Mouse (Mus musculus) gastrocnemius, adult 18-20 months (tissue): ENCODE results near the gene Triobp. TPM values are rescaled to one million over a fixed set of nuclear protein-coding genes. Genes with fewer than 3 reads are reported as not detected.
A peak's percentile ranks its signal among the peaks of the same experiment; 100 is the strongest.

Experiments
- DNase-seq: peaks from one replicate; pipeline ENCODE4 v3.0.0; 2021; ENCODE audit warnings: low spot score
- long read RNA-seq, 2 experiments: library from polyadenylated mRNA; stranded (forward); transcript quantifications; one replicate each; pipeline ENCODE4 v2.0.0; 2021
- total RNA-seq, 2 experiments: library from RNA; stranded (reverse); gene quantifications; 2 replicates each; pipeline ENCODE4 v1.2.3; 2021

Gene Triobp
- 10 to 100 TPM; 38.8 to 40.7 TPM for total RNA-seq
- long read RNA-seq, experiment 1, transcript Triobp-201 (14 exons, 2,570 nt), result major isoform, 73 of 131 reads
- long read RNA-seq, experiment 1, partial matches to known transcripts, result 4 of 131 reads
- long read RNA-seq, experiment 1, other reads (novel, unspliced or antisense), result 50 of 131 reads
- long read RNA-seq, experiment 2, transcript Triobp-201 (14 exons, 2,570 nt), result major isoform, 67 of 100 reads
- long read RNA-seq, experiment 2, partial matches to known transcripts, result 3 of 100 reads
- long read RNA-seq, experiment 2, other reads (novel, unspliced or antisense), result 26 of 100 reads

DNA sequence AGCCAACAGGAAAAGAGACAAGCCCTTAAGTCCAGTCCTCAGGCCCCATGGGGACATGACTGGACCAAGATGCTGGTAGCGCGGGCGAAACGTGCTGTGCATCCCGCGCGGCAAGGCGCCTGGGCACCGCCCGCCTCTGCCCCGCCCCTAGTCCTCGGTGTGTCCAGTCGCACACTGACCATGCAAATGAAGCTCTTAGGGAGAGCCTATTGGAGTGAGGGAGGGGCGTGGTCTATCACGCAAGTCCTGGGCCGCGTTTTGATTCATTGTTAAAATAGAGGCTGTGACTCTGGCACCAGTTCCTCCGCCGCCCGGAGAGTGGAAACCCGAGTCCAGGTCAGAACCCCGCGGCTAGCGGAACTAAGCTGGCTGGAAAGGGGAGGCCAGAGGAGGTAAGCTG is at the start of gene Triobp:
TSS of gene Triobp (plus strand) at position 68 of the 400 bp plus-strand sequence.
- DNase-seq, result peak; percentile 88

DNA sequence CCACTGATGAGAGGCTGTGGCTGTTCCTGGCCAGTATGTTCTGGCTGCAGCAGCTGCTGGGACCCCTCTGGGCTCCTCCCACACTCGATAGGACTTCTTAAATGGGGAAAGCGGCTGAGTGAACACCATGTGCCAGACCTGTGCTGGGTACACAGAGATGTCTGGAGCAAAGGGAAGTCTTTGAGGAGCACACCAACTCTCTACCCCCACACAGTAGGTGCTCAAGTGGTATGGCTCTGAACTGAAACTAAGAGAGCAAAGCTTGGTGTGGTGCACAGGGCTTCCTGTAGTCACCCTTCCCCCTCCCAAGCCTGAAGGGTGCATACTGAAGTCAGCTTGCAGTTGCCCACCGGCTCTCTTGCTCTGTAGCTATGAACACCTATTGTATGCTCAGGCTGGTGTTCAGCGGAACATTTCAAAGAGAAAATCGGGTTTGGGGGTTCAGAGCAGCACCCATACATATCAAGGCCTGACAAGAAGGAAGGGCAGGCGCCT is 49.0 kb upstream of the Triobp start:
- no peak for DNase-seq

DNA sequence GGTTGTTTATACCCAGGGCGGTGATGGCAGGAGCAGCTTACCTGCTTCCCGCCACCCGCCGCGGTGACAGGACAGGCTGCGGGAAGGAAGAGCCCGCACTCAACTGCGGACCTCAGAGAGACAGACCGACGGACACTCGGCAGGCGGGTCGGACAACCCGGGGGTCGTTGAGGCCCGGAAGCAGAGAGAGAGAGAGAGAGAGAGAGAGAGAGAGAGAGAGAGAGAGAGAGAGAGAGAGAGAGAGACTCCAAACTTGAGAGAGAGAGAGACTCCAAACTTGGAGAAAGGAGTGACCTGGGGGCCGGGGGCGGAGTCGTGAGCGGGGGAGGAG is 48.1 kb upstream of the Triobp start, which contains the start of gene Gm49510:
TSS of gene Gm49510 (plus strand) at position 259 of the 331 bp plus-strand sequence.
- DNase-seq, result no peak

DNA sequence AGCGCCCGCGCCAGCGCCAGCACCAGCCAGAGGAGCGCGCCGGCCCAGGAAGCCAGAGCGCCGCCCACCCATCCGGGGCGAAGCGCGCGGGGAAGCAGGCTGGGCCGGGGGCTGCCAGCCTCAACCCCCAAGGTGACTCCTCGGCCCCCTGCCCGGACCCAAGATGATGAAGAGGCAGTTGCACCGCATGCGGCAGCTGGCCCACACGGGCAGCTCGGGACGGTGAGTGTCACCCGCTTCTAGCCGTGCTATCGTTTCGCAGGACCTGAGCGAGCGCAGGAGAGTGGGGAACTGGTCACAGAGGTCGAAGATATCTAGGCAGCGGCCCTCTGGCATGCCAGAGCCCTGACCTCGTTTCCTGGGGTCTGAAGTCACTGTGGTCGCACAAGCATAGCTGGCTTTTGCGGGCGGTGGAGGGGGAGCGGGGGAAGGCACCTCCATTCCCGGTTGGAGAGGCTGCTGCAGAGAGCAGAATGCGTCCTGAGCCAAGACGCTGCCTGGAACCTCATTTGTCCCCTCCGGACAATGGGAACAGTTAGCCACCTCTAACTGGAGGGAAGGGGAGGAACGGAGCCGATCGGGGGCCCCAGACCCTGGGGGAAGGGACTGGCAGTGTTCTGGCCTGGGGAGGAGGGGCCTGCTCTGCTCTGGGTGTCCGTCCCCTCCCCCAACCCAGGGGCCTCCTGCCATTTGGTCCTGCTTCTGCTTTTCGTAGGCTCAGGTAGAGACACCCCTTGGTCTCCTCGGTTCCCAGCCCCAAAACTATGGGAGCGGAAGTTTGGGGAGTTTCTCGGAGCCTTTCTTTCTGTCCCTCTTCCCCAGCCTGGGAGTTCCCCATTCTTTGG is 47.6 kb upstream of the Triobp start, which contains the start of gene Sh3bp1:
TSS of gene Sh3bp1 (plus strand) at position 29 of the 845 bp plus-strand sequence.
- peak; percentile 51 for DNase-seq

DNA sequence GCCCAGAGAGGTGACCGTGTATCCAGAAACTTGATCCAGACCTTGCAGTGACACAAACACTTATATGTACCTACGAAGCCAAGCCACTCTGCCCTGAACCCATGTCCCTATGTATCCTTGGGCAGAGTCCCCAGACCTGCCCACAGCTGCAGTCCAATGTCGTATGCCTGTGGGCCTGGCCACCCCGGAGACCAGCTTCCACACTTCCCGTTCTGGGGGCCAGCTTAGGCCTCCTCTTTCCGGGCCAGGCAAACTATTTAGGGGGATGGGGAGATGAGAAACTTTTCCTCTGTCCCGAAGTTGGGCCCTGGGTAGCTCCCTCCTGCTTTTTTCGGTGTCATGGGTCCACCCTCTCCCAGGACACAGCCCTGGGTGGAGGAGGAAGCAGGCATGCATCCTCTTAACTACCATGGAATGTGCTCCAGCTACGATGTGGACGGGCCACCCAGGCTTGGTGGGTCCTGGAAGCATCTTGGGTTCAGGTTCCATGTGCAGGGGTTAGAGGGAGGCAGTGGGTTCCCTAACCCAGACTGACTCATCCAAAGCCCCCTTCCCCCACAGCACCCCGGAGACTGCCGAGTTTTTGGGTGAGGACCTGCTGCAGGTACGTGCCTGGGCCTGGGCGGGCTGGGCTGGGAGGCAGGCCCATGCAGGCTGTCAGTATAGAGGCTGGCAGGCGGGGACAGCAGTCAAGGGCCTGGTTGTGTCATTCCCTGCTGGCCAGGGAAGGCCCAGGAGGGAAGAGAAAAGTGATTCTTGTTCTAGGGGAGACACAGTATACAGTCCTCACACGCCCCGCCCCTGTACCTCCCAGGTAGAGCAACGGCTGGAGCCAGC is 46.7 kb upstream of the Triobp start:
- DNase-seq, result no peak

DNA sequence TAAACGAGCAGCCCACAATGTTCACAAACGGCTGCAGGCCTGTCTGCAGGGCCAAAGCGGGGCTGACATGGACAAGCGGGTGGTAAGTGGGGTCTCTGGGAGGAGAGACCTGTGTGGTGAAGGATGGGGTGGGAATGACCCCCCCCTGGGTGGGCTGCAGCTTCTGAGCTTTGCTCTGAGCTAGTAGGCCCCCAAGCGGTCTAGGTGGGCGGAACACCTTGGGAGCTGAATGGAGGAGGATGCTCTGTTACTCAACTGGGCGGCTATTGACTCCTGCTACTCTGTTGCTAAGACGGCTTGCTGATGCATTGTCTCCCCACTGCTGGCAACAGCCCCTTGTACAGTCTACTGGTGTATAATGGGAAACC is 46.1 kb upstream of the Triobp start:
- no peak for DNase-seq

DNA sequence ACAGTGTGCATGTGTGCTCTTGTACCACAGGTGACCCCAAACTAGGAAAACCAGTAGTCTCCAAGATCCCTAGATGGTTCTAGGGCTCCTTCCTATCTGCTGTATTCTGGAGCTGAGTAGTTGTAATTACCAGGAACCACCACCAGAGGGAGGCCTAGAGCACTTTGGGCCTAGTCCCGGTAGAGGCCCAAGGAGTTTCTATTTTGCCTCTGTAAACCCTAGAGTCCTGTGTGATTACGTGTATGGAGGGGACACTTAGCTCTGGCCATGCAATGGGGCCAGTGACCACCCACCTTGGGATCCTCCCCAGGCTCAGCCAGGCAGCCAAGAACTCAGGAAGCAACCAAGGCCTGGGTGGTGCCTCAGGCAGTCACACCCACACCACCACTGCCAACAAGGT is 44.3 kb upstream of the Triobp start:
- peak; percentile 84 for DNase-seq

DNA sequence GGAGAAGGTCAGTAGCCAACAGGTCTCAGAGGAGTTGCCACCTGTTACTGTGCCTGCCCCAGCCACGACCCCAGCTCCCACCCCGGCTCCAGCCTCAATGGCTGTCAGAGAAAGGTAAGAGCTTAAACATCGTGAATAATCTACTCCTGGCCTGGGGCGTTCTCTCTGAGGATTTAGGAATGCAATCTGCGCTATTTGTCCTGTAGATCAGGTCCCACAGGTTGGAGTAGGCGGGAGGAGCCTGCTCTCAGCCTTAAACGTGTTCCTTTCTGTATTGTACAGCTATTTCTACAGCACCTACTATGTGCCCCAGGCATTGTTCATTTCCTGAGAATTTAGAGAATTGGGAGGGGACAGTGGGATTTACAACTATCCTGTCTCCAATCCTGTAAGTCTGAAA is 39.1 kb upstream of the Triobp start:
- DNase-seq, result no peak

DNA sequence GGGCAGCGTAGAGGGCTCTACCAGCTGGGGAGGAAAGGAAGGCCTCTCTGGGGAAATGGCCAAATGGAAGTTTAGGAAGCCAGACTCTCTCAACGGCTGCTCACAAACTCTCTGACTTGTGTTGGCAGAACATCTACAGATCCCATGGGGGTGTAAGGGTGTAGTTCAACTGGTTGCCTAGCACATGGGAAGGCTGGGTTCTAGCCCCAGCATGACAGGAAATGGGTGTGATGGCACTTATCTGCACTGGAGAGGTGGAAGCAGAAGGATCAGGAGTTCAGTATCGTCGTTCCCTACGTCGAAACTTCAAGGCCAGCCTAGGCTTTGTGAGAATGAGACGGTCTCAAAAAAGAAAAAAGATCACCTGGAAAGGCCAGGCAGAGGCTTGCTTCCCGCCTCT is 38.5 kb upstream of the Triobp start:
- no peak for DNase-seq

DNA sequence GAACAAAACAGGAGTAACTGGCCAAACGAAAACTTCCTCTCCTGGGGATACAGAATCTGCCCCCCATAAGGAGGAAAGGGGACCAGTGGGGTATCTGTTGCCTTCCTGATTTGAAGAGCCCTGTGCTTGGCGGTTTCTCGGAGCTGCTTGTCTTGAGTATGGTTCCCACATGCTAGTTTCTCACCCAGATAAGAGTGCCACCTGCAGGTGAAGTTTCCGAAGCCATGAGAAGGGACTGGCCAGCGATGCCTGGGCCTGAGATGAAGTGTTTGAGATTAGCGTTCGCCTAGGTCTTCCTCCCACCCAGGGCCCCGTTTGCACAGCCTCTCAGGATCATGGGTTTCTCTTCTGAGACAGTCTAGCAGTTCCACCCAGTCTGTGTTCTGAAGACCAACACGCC is 35.5 kb upstream of the Triobp start:
- no peak for DNase-seq

DNA sequence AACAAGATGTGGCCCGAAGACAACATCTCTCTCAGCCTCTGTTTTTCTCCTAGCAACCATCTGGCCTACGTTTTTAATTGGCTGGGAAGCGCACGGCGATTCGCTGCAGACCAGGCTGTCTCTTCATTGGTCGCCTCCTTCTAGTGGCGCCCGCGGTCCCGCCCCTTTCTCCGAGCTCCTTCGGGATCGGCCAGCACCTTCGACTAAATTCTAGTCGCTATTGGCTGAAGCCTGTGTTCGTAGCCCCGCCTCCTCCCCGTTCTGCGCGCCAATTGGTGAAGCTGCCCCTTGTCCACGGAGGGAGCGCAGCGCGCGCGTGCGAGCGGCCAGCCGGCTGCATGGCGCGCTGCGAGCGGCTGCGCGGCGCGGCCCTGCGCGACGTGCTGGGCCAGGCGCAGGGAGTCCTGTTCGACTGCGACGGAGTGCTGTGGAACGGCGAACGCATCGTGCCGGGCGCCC is 33.9 kb upstream of the Triobp start, which contains the start of gene Pdxp:
TSS of gene Pdxp (plus strand) at position 288 of the 459 bp plus-strand sequence.
- DNase-seq, result peak; percentile 93

DNA sequence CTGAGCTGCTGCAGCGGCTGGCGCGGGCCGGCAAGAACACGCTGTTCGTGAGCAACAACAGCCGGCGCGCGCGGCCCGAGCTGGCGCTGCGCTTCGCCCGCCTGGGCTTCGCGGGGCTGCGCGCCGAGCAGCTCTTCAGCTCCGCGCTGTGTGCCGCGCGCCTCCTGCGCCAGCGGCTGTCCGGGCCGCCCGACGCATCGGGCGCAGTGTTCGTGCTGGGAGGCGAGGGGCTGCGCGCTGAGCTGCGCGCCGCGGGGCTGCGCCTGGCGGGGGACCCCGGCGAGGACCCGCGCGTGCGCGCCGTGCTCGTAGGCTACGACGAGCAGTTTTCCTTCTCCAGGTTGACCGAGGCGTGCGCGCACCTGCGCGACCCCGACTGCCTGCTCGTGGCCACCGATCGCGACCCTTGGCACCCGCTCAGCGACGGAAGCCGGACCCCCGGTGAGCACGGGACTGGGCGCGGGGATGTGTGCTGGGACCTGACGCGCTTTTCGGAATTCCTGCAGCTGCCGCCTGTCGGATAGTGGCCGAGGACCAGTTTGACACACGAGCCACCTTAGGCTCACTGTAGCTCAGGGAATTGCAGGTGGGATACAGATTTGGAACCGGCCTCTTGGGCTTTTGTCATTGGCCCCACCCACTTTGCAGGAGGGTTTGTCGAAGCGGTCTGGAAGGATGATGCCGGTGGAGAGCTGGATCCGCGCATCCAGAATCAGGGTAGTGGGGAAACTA is 33.3 kb upstream of the Triobp start:
- DNase-seq, result no peak

DNA sequence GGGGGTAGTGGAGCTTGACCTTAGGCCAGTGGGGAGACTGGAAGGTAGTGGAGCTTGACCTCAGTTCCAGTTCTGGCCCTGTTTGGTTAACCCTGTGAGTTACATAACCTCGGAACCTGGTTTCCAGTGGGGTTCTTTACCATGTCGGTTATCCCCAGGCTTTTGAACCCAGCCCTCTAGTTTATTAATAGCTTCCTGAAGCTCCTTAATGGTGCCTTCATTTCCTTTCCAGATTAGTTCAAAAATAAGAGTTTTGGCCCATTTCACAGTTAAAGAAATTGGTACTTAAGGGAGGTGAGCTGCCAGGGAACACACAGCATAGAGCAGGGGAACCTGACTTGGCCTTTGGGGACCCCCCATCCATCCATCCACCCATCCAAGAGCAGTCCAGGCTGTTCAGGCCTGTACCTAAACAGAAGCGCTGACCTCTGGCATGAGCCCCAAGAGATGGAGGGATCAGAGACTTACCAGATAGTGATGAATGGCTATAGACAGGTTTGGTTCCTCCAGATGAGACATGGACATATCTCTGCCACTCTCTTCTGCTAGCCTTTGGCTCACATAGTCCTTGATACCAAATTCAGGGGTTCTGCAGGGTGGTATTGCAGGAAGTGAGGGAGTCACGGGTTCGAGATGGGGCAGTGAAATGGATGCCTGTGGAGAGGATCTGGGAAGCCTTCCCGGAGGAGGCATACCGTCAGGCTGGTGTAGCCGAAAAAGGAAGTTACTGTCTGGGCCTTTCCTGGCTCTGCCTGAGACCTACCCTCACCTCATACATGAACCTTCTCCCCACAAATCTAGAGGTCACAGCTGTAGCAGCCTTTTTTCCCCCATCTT is 32.5 kb upstream of the Triobp start:
- DNase-seq, result no peak

DNA sequence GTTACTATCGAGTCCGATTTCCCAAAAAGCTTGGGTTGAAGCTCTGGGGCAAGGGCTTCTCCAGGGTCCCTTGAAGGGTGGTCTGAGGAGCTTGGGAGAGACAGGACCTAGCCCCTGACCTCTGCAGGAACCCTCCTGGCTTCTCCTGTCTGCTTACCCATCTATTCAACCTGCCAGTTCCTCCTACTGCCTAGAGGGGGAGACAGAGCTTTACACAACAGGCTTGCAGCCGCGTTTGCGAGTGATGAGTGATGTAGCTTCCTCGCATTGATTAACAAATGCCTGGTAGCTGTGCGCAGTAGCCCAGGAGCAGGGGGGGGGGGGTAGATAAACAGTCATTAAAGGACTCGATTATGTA is 31.9 kb upstream of the Triobp start:
- peak; percentile 76 for DNase-seq

DNA sequence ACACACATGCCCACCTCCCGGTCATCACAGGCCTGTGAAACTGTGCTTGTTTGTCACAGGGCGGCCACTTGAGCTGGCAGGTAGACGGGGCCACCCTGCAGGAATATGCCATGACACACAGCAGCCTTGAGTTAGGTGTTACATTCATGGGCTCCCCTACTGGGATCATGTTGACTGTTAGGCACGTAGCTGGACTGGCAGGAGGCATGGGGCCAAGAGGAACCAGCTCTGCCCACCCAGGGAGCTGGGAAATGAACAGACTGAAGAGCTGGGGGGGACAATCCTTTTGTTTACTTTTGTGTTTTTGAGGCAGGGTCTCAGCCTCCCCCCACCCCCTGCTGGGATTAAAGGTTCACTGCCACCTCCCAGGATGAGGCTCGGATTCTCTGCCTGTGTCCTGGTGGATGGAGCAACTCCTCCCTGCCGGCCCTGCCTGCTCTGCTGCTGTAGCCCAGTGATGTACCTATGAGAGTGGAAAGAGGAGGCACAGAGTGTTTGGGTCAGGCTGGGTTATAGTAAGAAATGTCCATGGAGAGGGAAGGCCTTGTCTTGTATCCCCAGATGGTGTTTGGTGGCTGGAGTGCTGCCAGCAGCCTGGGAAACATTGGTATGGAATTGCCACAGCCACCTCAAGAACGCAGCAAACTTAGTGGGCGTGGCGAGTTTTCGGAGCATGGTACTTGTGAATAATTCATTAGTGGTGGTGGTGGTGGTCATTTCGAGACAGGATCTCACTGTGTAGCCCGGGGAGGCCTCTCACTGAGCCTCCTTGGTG is 31.3 kb upstream of the Triobp start:
- DNase-seq, result no peak

DNA sequence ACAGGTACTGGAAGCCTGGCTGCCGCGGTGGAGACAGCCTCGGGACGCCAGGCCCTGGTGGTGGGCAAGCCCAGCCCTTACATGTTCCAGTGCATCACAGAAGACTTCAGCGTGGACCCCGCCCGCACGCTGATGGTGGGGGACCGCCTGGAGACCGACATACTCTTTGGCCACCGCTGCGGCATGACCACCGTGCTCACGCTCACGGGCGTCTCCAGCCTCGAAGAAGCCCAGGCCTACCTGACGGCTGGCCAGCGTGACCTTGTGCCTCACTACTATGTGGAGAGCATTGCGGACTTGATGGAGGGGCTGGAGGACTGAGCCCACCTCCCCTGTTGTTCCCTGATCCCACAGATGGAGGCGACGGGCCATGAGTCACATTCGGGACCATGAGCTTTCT is 29.4 kb upstream of the Triobp start:
- no peak for DNase-seq

DNA sequence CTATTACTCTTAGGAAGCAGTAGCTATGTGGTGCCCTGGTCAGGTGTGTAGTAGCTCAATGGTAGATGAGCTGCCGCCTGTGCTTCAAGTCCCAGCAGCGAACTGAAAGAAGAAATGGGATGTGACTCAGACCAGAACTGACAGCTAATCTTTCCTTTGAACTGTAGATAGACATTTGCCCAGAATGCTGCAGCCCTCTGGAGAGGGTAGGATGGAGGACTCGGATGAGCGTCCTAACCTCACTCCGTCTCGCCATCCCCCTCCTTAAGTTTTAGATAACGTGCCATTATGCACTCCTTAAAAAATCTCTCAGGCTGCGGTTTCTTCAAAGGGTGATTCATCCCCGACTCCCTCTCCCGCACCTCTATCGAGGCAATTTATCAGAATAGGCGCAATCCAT is 27.6 kb upstream of the Triobp start:
- DNase-seq, result no peak

DNA sequence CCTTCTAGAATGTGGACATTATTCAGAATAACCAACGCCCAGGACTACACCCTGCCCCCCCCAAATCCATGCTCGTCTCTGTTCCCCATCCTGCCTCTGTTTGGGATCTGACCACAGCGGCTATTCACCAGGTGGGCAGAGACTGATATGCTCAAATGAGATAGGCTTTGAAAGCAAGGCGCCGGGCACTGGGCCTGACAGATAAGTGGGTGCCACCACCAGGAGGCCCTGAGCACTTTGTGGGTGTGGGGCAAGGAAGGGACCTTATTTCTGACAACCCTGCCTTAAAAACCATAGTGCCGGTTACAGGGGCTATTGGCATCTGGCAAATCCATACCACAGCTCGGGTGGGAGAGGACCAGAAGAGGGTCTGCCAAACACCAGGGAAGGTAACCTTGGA is 24.8 kb upstream of the Triobp start:
- DNase-seq, result no peak

DNA sequence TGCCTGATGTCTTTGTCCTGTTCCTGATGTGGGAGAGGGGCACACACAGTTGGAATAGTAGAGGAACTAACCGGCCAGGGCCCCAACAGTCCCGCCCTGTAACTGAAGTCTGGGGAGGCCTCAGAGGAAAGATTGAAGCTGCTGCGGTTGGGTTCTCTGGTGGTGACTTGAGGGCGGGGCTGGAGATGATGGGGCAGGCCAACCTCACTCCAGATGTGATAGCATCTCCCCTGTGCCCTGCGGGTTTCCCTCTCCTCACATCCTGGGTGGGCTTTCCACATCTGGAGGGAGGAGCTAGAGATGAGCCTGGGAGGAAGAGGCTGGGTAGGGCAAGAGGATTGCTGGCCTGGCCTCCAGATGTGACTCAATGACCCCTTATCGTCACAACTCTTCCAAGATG is 23.9 kb upstream of the Triobp start:
- DNase-seq, result no peak
